Mouse (Mus musculus): ENCODE data around the gene Sgk1.
A peak's percentile ranks its signal among the peaks of the same experiment; 100 is the strongest.
"Not testable (repeated sequence)": the region's sequence is repeated elsewhere in the genome, so short reads cannot be mapped to it uniquely, and the experiment has no call there.

Sgk1 gene

GRCm38 (mm10) chr10:21868221-21868620, 13.8 kb upstream of the Sgk1 start:
- DNase-seq (ENCODE audit: low spot score in 2 of 2), result no peak

- DNase-seq (ENCODE audit: low spot score in 2 of 2), result no peak
These were observed 13.4 kb upstream of the Sgk1 start for GRCm38 (mm10) chr10:21868623-21869022.

- no peak for DNase-seq (ENCODE audit: low spot score in 2 of 2)
These were observed 174 bp upstream of the Sgk1 start for GRCm38 (mm10) chr10:21881837-21882183.

DNA sequence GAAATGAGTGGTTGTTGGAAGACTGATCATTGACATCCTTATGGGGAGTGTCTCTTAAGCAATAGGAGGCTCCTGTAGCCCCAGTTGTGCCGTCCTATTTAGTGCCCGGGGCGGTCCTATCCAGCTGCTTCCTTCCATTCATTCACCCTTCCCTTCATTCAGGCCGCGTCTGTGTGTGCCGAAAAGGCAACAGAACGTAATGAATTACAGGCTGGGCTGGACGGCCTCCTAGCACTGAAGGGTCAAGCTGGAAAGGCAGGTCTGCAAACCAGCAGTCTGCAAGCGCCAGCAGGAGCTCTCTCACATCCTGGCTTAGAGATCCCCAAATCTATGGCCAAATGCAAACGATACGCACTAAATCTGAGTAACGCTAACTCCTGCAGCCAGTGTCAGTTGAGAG, 1.6 kb downstream of the Sgk1 start:
- no peak for DNase-seq (ENCODE audit: low spot score in 2 of 2)

DNA sequence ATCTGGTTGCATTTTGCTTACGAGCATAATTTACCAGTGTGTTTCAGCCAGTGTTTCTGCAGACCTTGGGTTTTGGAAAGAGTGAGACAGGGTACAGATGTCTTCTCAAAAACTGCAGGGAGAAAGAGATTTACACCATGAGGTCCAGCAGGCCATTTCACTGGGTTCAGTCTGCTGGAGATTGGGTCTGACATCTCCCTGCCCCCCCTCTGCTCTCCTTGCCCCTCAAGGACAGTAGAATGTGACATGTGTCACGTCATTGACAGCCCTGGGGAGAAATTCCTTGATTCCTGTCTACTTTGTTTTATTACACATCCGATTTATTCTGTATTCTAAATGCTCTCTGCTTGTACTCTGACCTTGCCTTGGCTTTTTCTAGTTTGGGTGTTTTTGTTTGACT, 2.5 kb downstream of the Sgk1 start:
- DNase-seq (ENCODE audit: low spot score in 2 of 2), result no peak

DNA sequence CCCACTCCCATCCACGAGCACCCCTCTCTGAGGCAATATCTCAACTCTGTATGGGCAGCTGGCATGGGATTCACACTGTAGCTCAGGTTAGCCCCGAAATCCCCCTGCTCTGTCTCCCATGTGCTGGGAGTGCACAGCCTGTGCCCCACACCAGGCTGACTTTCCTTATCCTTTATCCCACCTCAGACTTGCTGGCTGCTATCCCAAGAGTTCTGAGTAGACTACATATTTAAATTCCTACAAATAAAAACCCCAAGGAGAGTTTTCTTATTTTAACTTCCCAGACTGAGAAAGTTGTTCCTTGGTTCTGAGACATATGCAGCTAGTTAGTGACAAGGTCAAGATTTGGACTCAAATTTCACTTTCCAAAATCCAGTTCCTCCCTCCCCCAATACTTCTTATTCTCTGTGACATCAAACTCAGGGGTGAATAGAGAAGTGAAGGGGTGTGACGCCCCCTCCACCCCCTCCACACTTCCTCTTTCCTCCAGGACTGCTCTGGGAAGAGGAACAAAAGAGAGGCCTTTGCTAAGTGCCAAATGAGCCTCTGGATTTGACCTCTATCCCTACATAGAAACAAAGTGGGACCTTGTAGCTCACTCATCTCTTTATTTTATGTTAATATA, 7.3 kb downstream of the Sgk1 start:
- no peak for DNase-seq (ENCODE audit: low spot score in 2 of 2)

DNA sequence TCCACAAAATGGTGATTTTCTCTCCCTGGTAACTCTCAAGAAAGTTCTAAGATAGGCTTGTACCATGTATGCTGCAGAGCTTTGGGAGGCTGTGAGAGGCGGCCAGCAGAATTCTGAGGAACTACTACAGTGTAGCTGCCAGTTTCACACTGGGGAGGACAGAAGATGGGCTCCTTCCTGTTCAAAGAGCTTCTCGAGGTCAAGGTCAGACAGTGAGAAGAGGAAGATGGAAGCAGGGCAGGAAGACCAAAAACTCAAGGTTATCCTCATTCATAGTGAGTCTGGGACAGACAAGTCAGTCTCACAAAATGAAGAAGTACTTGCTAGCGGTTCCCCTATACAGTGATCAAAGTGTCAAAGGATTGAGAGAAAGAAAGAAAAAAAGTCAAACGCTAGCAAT, 8.3 kb downstream of the Sgk1 start:
- DNase-seq (ENCODE audit: low spot score in 2 of 2), result no peak

DNA sequence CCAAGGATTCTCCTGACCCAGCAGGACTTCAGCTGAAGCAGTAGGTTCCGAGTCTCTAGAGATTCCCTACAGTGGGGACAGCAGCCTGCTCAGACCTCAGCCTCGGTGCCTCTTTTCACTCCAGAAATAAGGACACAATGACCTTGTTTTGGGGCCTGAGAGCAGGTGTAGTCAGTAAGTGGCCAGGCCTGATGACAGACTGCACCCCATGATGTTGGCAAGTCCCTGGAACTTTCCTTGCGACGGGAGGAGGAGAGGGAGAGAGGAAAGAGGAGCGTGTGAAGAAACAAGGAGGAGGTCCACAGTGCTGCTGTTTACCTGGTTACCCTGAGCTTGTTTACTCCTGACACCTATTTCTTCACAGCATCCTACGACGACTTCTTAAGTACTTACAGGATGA, 9.5 kb downstream of the Sgk1 start:
- no peak for DNase-seq (ENCODE audit: low spot score in 2 of 2)

DNA sequence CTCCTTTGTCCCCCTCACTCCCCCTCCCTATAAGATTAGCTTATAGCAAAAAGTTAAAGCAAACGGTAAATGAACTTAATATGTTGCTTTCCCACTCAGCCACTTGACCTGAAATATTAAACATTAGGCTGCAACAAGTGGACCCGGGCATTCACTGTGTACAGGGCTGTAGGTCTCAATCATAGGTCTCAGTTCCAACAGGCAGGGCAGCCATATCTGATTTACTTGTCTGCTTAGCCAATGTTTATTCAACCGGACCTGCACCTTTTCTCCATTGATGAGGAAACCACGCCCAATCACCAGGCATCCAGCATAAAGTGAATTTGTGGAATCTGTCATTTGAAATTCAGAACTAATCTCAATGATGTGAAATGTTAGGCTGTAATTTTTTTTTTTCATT, 10.1 kb downstream of the Sgk1 start:
- no peak for DNase-seq (ENCODE audit: low spot score in 2 of 2)

DNA sequence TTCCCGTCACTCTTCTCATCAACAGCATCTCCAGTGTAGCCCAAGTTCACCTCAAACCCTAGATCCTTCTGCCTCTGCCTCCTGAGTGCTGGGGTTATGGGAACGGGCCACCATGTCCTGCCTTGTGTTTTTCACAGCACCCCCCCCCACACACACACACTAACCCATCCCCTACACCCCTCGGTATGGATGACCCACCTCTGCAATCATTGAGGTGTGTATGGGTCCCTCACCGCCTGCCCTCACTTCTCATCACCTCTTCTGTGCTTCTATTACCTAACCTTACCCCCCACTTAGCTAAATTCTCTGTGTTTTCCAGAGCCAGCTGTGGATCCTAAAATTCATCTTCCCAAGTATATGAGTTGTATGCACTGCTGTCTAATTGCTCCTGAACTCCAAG, 16.4 kb downstream of the Sgk1 start:
- no peak for DNase-seq (ENCODE audit: low spot score in 2 of 2)

- not testable (repeated sequence) for DNase-seq (ENCODE audit: low spot score in 2 of 2)
These were observed 16.9 kb downstream of the Sgk1 start for GRCm38 (mm10) chr10:21898851-21899250.

- no peak for DNase-seq (ENCODE audit: low spot score in 2 of 2)
These were observed 17.4 kb downstream of the Sgk1 start for GRCm38 (mm10) chr10:21899397-21899796.

DNA sequence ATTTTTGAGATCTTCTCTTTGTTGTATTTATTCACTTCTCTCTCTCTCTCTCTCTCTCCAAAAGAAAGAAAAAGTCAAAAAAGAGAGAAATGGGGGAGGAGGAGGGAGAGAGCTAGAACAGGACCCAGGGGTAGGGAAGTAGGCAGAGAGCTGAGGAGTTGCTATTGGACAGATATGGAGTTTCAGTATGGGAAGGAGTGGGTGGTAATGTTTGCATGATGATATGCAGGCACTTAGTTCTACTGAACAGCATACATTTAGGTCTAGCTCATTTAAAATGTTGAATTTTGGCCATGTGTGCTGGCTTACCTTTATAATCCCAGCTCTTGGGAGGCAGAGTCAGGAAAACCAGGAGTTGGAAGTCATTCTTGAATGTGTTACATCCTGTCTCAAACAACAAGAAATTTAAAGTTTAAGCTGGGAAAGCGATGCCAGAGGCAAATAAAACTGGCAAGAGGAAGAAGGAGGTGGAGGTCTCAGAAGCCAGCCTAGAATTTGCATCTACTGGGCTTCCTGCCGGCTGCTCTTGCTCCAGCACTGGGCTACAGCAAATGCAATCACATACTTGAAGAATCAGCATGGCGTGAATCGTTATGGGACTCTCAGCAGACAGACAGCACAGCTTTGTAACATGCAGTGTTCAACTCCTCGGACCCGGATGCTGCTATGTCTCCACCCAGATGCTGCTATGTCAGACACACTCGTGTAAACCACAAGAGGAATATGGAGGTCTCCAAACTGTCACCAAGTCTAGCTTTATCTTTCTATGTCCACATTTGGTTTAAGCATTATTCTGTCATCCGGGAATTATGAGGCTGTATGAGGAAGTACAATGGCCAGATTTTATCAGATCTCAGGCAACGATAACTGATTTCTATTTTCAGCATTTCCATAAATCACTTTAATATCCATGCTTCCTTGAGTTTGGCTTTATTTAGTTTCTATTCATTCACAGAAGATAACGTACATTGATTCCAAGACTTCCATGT, 20.5 kb downstream of the Sgk1 start:
- DNase-seq (ENCODE audit: low spot score in 2 of 2), result no peak

GRCm38 (mm10) chr10:21904151-21904550, 22.2 kb downstream of the Sgk1 start:
- no peak for DNase-seq (ENCODE audit: low spot score in 2 of 2)

DNA sequence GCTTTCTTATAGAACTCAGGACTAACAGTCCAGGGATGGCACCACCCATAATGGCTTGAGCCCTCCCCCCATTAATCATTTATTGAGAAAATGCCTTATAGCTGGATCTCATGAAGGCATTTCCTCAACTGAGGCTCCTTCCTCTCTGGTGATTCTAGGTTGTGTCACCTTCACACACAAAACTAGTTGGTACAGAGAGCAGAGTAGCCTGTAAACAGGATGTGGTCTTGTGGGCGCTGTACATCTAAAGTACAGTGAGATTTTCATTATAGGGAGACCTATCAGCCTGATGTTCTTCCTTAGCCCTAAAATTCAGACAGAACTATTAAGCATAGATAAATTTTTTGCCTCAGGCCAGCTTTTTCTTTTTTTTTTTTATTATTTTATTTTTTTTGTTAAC, 23.6 kb downstream of the Sgk1 start:
- peak; percentile 72 to 78 for DNase-seq (ENCODE audit: low spot score in 2 of 2)

DNA sequence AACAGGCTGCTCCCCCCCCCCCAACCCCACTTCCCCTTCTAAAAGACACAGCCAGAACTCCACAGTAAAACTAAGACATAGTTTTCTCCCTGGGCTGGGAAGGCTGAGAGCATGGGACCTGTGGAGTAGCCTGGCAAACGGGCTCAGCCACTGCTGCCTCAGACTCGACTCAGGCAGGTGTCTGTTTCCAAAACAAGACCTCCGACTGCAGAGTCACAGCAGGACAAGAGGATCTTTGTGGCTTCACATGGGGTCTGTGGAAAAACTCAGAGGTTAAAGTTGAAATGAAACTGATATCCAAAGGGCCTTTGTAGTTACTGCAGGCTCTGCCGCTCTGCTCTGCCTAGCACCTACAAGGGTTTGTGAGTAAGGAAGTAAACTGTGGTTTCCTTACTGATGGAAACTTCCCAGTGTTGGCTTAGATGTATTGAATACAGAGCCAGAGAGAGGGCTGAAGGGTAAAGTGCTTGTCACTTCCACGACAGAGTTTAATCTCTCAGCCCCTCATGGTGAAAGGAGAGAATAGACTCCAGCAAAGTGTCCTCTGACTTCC, 25.0 kb downstream of the Sgk1 start:
- no peak for DNase-seq (ENCODE audit: low spot score in 2 of 2)

DNA sequence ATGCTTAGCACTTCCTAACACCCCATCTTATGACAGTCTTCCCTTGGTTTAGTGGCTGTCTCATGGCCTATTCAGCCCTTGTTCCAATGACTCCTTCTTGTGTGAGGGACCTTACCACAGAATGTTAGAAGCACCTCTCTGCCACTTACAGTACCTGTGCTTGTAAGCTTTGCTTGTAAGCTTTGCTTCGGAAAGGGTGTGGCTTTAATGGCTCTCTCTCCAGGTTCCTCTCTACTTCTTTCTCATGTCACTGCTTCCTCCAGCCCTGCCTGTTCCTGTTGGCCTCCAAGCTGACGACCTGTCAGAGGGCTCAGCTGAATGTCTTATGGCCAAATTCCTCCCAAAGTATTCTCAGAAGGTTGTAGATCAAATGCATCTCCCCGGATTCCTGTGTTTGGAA, 25.8 kb downstream of the Sgk1 start:
- peak in 1 of 2 experiments; percentile 14 for DNase-seq (ENCODE audit: low spot score in 2 of 2)

- peak in 1 of 2 experiments; percentile 9 for DNase-seq (ENCODE audit: low spot score in 2 of 2)
These were observed 26.7 kb downstream of the Sgk1 start for GRCm38 (mm10) chr10:21908686-21909085.

DNA sequence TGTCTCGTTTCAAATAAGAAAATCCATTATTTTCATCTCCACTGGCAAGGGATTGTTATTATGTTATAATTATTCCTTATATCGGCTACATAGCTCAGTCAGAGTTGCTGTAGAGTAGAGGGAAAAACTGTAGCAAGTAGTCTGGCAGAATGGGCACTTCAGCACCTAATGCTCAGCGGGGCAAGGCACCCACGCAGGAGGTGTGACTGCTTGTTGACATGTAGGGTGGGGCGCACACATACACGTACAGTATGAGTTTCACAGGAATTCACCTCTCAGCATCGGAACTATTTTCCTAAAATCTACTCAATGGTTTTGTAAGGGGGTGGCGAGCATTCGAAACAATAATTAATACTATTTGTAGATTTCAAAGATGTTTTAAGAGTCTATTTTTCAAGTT, 28.4 kb downstream of the Sgk1 start:
- no peak for DNase-seq (ENCODE audit: low spot score in 2 of 2)

- DNase-seq (ENCODE audit: low spot score in 2 of 2), result no peak
These were observed 29.4 kb downstream of the Sgk1 start for GRCm38 (mm10) chr10:21911303-21911947.

DNA sequence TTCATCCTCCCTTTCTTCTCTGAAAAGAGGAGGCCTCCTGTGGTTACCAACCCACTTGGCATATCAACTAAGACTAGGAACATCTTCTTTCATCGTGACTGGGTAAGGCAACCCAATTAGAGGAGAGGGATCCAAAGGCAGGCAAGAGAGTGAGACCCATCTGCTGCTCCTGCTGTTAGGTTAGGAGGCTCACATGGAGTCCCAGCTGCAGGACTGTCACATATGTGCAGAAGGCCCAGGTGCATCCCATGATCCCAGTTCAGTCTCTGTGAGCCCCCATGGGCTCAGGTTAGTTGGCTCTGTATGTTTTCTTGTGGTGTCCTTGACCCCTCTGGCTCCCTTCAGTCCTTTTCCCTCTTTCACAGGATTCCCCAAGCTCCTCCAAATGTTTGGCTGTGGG, 32.8 kb downstream of the Sgk1 start:
- DNase-seq (ENCODE audit: low spot score in 2 of 2), result no peak

DNA sequence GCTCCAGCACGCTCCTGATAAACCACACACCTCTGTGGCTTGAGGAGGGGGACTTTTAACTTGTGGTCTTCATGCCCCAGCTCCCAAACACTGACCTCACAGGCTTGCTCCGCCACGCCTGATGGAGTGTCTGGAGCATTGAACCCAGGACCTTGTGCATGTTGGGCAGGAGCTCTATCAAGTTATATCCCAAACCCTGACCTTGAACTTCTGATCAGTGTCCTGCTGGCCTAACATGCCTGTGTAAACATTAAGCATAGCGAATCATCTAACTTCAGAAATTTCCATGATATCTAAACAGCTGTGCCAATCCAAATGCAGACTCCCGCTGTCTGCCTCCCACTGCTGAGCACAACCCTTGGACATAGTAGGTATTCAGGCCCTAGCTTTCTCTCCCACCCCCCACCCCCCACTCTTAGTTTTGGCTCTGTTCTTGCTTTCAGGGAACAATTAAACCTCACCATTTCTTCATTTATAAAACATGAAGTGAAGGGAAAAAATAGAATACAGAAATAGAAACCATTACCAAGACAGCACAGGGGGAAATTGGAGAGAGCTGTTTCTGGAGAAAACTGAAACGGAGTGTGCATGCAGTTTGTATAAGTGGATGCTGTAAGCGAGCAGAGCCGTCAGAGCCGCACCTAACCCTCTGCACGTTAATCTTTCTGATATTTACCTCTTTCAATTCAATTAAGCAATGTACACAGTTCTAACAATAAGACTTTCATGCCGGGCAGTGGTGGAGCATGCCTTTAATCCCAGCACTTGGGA, 34.5 kb downstream of the Sgk1 start:
- DNase-seq (ENCODE audit: low spot score in 2 of 2), result no peak
